Mouse (Mus musculus): ENCODE results near the gene Gm10334. TPM values are rescaled to one million over a fixed set of nuclear protein-coding genes. Genes with fewer than 3 reads are reported as not detected.
"Not testable (repeated sequence)": the region's sequence is repeated elsewhere in the genome, so short reads cannot be mapped to it uniquely, and the experiment has no call there.

Gm10334 gene
- polyA plus RNA-seq (2014; fragmentation: Nextera tagmentation; extraction: Ambion mirVana) = not detected in 2 replicates

DNA sequence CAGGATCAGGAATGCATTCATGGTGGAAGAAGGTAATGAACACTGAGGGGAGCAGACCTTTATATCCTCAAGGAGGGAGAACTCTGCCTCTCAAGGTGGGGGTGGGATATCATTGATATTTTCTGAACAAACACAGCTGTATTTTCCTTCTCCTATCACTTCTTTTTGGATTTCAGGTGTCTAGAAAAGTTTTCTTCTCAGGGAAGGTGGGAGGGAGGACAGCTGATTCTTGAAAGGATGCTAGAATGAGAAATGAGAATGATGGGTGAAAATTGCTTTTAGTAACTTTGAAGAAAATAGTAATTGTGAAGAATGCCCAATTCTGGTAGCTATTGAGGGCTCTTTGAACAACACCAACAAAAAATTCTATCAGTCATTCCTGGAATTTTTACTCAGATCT is at the start of gene Gm10334:
Gene Gm10334 (minus strand): TSS at position 101 of the 400 bp plus-strand sequence.
- not testable (repeated sequence) for H3K9ac ChIP-seq (replicated peaks; ENCODE audit: low read length); H3K4me3 ChIP-seq (replicated peaks; ENCODE audit: low read depth, low read length); H3K27me3 ChIP-seq (ENCODE audit: control insufficient read depth, insufficient read depth, low read length); ATAC-seq (ENCODE audit: low FRiP score, low TSS enrichment); H3K9me3 ChIP-seq (ENCODE audit: control insufficient read depth, low read length); H3K4me2 ChIP-seq (ENCODE audit: low read length); H3K36me3 ChIP-seq (ENCODE audit: control insufficient read depth, insufficient read depth, low read length); H3K4me1 ChIP-seq (ENCODE audit: control insufficient read depth, insufficient read depth, low read length); H3K27ac ChIP-seq (replicated peaks; ENCODE audit: low read depth, low read length); DNase-seq

DNA sequence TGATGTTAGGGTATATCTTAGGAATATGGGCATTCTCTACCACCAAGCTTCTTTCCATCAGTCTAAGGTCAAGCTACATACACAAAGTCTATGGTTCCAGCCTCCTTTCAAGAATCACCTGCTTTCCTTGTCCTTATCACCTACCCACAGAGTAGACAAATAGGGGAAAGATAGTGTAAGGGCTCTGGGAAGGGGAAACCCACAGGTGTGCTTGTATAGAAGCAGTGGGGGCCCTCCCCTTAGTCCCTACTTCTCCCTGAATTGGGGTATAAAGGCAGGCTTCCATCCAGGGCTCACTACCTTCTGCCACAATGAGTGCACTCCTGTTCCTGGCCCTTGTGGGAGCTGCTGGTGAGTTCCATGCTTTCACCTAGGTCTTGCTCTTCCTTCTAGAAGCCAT is 12.7 kb upstream of the Gm10334 start, which contains the start of gene Prss1:
Gene Prss1 (plus strand): TSS at position 301 of the 400 bp plus-strand sequence.
- not testable (repeated sequence) for ATAC-seq (ENCODE audit: low FRiP score, low TSS enrichment); DNase-seq; H3K4me1 ChIP-seq (ENCODE audit: control insufficient read depth, insufficient read depth, low read length)

DNA sequence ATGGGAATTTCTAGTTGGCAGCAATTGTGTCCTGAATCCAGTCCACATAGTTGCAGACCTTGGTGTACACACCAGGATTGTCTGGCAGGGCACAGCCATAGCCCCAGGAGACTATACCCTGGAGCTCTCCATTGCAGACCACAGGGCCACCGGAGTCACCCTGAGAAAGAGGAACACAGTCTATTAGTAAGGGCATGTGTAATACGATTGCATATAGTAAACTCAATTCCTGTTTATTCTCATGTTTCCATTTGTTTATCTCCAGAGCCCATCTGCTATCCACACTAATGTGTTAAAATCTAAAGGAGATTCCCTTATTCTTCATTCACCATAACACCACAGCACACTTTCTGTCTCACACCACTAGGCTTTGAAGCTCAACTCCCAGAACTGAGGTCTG is 3.7 kb downstream of the Gm10334 start:
- not testable (repeated sequence) for H3K36me3 ChIP-seq (ENCODE audit: control insufficient read depth, insufficient read depth, low read length); H3K4me1 ChIP-seq (ENCODE audit: control insufficient read depth, insufficient read depth, low read length); H3K4me2 ChIP-seq (ENCODE audit: low read length); DNase-seq; H3K9me3 ChIP-seq (ENCODE audit: control insufficient read depth, low read length); ATAC-seq (ENCODE audit: low FRiP score, low TSS enrichment); H3K9ac ChIP-seq (replicated peaks; ENCODE audit: low read length); H3K27me3 ChIP-seq (ENCODE audit: control insufficient read depth, insufficient read depth, low read length); H3K4me3 ChIP-seq (replicated peaks; ENCODE audit: low read depth, low read length); H3K27ac ChIP-seq (replicated peaks; ENCODE audit: low read depth, low read length)
- 80% methylated on average over 2 of the region's 2 CpGs for WGBS

More for the DNA sequence above, 12.7 kb upstream of the Gm10334 start, which contains the start of gene Prss1:
- not testable (repeated sequence) for H3K9me3 ChIP-seq (ENCODE audit: control insufficient read depth, low read length); H3K4me3 ChIP-seq (replicated peaks; ENCODE audit: low read depth, low read length); H3K9ac ChIP-seq (replicated peaks; ENCODE audit: low read length); H3K4me2 ChIP-seq (ENCODE audit: low read length); H3K27me3 ChIP-seq (ENCODE audit: control insufficient read depth, insufficient read depth, low read length); H3K36me3 ChIP-seq (ENCODE audit: control insufficient read depth, insufficient read depth, low read length); H3K27ac ChIP-seq (replicated peaks; ENCODE audit: low read depth, low read length)

Other genes starting within 250 kb of the Gm10334 start
- gene Try4, start 143.9 kb downstream of the Gm10334 start, polyA plus RNA-seq (2014; fragmentation: Nextera tagmentation; extraction: Ambion mirVana) = not detected in 2 replicates
- 0.64 TPM in 1 of 2 replicates, not detected in the other for gene Try5, start 129.3 kb downstream of the Gm10334 start, polyA plus RNA-seq (2014; fragmentation: Nextera tagmentation; extraction: Ambion mirVana)
- not detected in 2 replicates for gene Try10, start 92.0 kb downstream of the Gm10334 start, polyA plus RNA-seq (2014; fragmentation: Nextera tagmentation; extraction: Ambion mirVana)
- not detected in 2 replicates for gene Prss3, start 68.5 kb downstream of the Gm10334 start, polyA plus RNA-seq (2014; fragmentation: Nextera tagmentation; extraction: Ambion mirVana)
- not detected in 2 replicates for gene Gm5771, start 53.8 kb downstream of the Gm10334 start, polyA plus RNA-seq (2014; fragmentation: Nextera tagmentation; extraction: Ambion mirVana)
- gene Prss1, start 12.8 kb upstream of the Gm10334 start, polyA plus RNA-seq (2014; fragmentation: Nextera tagmentation; extraction: Ambion mirVana) = not detected in 2 replicates
- gene Prss2, start 75.6 kb upstream of the Gm10334 start, polyA plus RNA-seq (2014; fragmentation: Nextera tagmentation; extraction: Ambion mirVana) = not detected in 2 replicates
- 36.3 and 38.5 TPM in 2 replicates for gene Ephb6, start 159.3 kb upstream of the Gm10334 start, polyA plus RNA-seq (2014; fragmentation: Nextera tagmentation; extraction: Ambion mirVana)
- 1.2 and 1.7 TPM in 2 replicates for gene Trpv6, start 190.3 kb upstream of the Gm10334 start, polyA plus RNA-seq (2014; fragmentation: Nextera tagmentation; extraction: Ambion mirVana)
- gene Trpv5, start 234.6 kb upstream of the Gm10334 start, polyA plus RNA-seq (2014; fragmentation: Nextera tagmentation; extraction: Ambion mirVana) = not detected in 2 replicates
- gene Llcfc1, start 238.3 kb upstream of the Gm10334 start, polyA plus RNA-seq (2014; fragmentation: Nextera tagmentation; extraction: Ambion mirVana) = not detected in 2 replicates